Mouse (Mus musculus) limb, embryonic 14.5 days (tissue): ENCODE measurements around the gene Snta1. TPM values are rescaled to one million over a fixed set of nuclear protein-coding genes. Genes with fewer than 3 reads are reported as not detected.
"Not testable (repeated sequence)": the region's sequence is repeated elsewhere in the genome, so short reads cannot be mapped to it uniquely, and the experiment has no call there.

Source experiments
- ATAC-seq: fragments of 200-750 bp; cut with Nextera tagmentation; 2 replicates; pipeline ENCODE4 v1.8.0; 2017; ENCODE audit warnings: low read depth, moderate number of reproducible peaks, moderate TSS enrichment; ENCODE audit not compliant: low FRiP score
- DNase-seq: peaks from one replicate; pipeline ENCODE4 v3.0.0-alpha.2; 2015; ENCODE audit warnings: low spot score
- H3K27ac ChIP-seq: fragments of 300-500 bp; sonication (generic); replicated peaks from 2 replicates; pipeline ENCODE4 v1.5.1; 2014; ENCODE audit warnings: low read depth, mild to moderate bottlenecking, low read length, moderate library complexity, mixed read lengths
- H3K27me3 ChIP-seq: fragments of 300-500 bp; sonication (generic); 2 replicates; pipeline ENCODE4 v1.6.1; 2014; ENCODE audit warnings: low read length, mixed read lengths; ENCODE audit not compliant: control insufficient read depth, insufficient read depth
- H3K36me3 ChIP-seq: fragments of 300-500 bp; sonication (generic); 2 replicates; pipeline ENCODE4 v1.6.1; 2014; ENCODE audit warnings: mild to moderate bottlenecking, low read length, moderate library complexity, mixed read lengths; ENCODE audit not compliant: control insufficient read depth, insufficient read depth
- H3K4me1 ChIP-seq: fragments of 300-500 bp; sonication (generic); 2 replicates; pipeline ENCODE4 v1.6.1; 2014; ENCODE audit warnings: antibody characterized with exemption, low read length, mixed read lengths; ENCODE audit not compliant: control insufficient read depth, insufficient read depth
- H3K4me2 ChIP-seq: fragments of 300-500 bp; sonication (generic); replicated peaks from 2 replicates; pipeline ENCODE4 v1.6.1; 2014; ENCODE audit warnings: low read depth, mild to moderate bottlenecking, low read length, moderate library complexity; ENCODE audit not compliant: severe bottlenecking
- H3K4me3 ChIP-seq: fragments of 300-500 bp; sonication (generic); replicated peaks from 2 replicates; pipeline ENCODE4 v1.5.1; 2014; ENCODE audit warnings: low read length
- H3K9ac ChIP-seq: fragments of 300-500 bp; sonication (generic); 2 replicates; pipeline ENCODE4 v1.6.1; 2014; ENCODE audit warnings: mild to moderate bottlenecking, low read depth, low read length, moderate library complexity; ENCODE audit not compliant: severe bottlenecking
- H3K9me3 ChIP-seq: fragments of 300-500 bp; sonication (generic); 2 replicates; pipeline ENCODE4 v1.6.1; 2016; ENCODE audit warnings: low read length; ENCODE audit not compliant: control insufficient read depth
- POLR2A ChIP-seq: fragments of 200-500 bp; IDR thresholded peaks from 2 replicates; pipeline ENCODE4 v1.8.0; 2012; ENCODE audit warnings: inconsistent platforms, mild to moderate bottlenecking, moderate library complexity, borderline replicate concordance; ENCODE audit not compliant: insufficient read depth, insufficient read length; ENCODE audit errors: extremely low read depth
- WGBS: fragments of 180-500 bp; shearing (Covaris S2); extraction: QIAGEN DNeasy Blood & Tissue Kit; methylation state at CpG from one replicate; pipeline ENCODE4 v1.1.7; 2014; 5-methylcytosine and 5-hydroxymethylcytosine counted together
- polyA plus RNA-seq, 2 experiments: library from polyadenylated mRNA; depleted of rRNA in 1 of 2; stranded (reverse) in 1 of 2; unstranded in 1 of 2; fragments of >200 nt; fragmentation: Nextera tagmentation in 1 of 2; extraction: Ambion mirVana in 1 of 2; gene quantifications; 2 replicates each; pipeline versions ENCODE4 v1.2.1 to v1.2.3; 2012 to 2014

The Snta1 gene
- polyA plus RNA-seq, 2 experiments, result 5.2 to 11.0 TPM

DNA sequence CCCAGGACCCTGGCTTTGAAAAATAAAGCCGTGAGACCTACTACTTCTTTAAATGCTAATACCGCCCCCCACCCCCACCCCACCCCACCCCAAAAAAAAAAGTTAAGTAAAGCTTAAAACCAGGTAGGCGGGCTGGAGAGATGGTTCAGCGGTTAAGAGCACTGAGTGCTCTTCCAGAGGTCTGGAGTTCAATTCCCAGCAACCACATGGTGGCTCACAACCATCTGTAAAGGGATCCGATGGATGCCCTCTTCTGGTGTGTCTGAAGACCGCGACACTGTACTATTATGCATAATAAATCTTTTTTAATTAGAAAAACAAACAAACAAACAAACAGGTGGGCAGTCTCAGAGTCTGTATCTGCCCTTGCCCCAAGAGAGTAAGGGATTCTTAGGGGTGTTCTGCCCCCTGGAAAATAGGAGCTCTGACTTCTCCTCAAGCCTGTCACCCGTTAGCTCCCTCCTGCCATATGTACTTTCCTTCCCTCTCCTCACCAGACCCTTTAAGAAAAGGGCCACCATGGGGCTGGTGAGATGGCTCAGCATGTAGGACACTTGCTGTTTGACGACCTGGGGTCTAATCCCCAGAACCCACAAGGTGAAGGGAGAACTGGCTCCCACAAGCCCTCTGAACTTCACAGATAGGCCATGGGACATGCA, 34.9 kb downstream of the Snta1 start, which contains the start of gene Cdk5rap1:
Gene Cdk5rap1, minus strand, starts transcription at position 169 of the 659 bp plus-strand sequence.
- Histone ChIP-seq H3K9me3 (no peaks in the 10 kb centered on the region), H3K9ac (peak within 1 kb of the TSS; percentile 93), H3K4me2 (peak within 1 kb of the TSS; percentile 77), H3K27me3 (no peaks in the 10 kb centered on the region), H3K36me3 (peaks cover 12% of the 10 kb centered on the region), H3K27ac (peak within 1 kb of the TSS; percentile 88), H3K4me3 (peak within 1 kb of the TSS; percentile 71), H3K4me1 (no peaks in the 10 kb centered on the region)
- DNase-seq (no peak), ATAC-seq (peak; percentile 27; the same call in 1 of the 2 replicates)
- WGBS, result 12% methylated on average over 9 of the region's 9 CpGs
- TF ChIP-seq POLR2A, result no peak

GRCm38 (mm10) chr2:154372151-154372829, 35.6 kb downstream of the Snta1 start:
- Histone ChIP-seq H3K4me1 (no peaks in the 10 kb centered on the region), H3K9ac (peak overlapping the region; percentile 93), H3K27ac (peak overlapping the region; percentile 88), H3K27me3 (no peaks in the 10 kb centered on the region), H3K9me3 (no peaks in the 10 kb centered on the region), H3K4me3 (peak overlapping the region; percentile 71), H3K4me2 (peak overlapping the region; percentile 77), H3K36me3 (peaks cover 17% of the 10 kb centered on the region)
- WGBS, result under 1% methylated on average over 41 of the region's 42 CpGs
- TF ChIP-seq POLR2A, result peak; percentile 67; the same call in 1 of the 2 replicates
- DNase-seq (peak; percentile 91), ATAC-seq (peak; percentile 92)

GRCm38 (mm10) chr2:154367510-154367909, 40.4 kb downstream of the Snta1 start:
- H3K27me3 ChIP-seq, result no peaks in the 10 kb centered on the region
- H3K27ac ChIP-seq, result no peak overlapping the region
- no peak overlapping the region for H3K9ac ChIP-seq
- 100% methylated on average over 1 of the region's 1 CpGs for WGBS
- ATAC-seq, result no peak
- H3K4me2 ChIP-seq, result no peak overlapping the region
- H3K4me3 ChIP-seq, result no peak overlapping the region
- TF ChIP-seq POLR2A, result no peak
- H3K4me1 ChIP-seq, result no peaks in the 10 kb centered on the region
- no peak for DNase-seq
- H3K9me3 ChIP-seq, result no peaks in the 10 kb centered on the region
- H3K36me3 ChIP-seq, result peaks cover 40% of the 10 kb centered on the region

- not testable (repeated sequence) for H3K27ac ChIP-seq
These were observed 53.9 kb downstream of the Snta1 start for GRCm38 (mm10) chr2:154354000-154354425.

DNA sequence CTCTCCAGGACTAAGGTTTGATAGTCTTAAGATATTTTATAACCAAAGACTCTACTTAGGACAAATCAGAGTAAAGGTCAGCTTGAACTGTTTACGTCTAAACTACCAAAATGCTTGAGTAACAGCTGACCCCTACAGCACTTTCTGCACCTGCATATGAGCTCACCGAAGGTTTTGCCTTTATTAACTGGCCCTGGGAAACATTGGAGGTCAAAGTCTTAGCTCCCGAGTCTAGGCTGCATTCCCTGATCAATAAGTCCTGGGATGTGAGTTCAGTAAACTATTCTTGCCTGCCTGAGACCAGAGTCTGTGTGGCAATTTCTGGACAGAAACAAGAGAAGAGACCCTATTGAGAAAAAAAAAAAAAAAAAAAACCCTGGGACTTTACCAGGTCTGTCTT, 59.7 kb downstream of the Snta1 start:
- peaks cover 58% of the 10 kb centered on the region for H3K36me3 ChIP-seq
- TF ChIP-seq POLR2A, result no peak
- DNase-seq (no peak), ATAC-seq (no peak)
- no peak overlapping the region for H3K27ac ChIP-seq
- no peak overlapping the region for H3K9ac ChIP-seq
- H3K4me3 ChIP-seq, result no peak overlapping the region
- H3K4me2 ChIP-seq, result no peak overlapping the region
- H3K4me1 ChIP-seq, result no peaks in the 10 kb centered on the region
- WGBS, result 88% methylated on average over 3 of the region's 3 CpGs
- H3K9me3 ChIP-seq, result no peaks in the 10 kb centered on the region
- no peaks in the 10 kb centered on the region for H3K27me3 ChIP-seq

More at GRCm38 (mm10) chr2:154354000-154354425, 53.9 kb downstream of the Snta1 start:
- H3K4me1 ChIP-seq, H3K9ac ChIP-seq, H3K27me3 ChIP-seq, H3K9me3 ChIP-seq, DNase-seq: not testable (repeated sequence)
- H3K4me3 ChIP-seq, result peak overlapping the region; percentile 21
- ATAC-seq, result peak; percentile 50; the same call in 1 of the 2 replicates
- H3K36me3 ChIP-seq, result peaks cover 30% of the 10 kb centered on the region
- WGBS, result 46% methylated on average over 14 of the region's 19 CpGs
- peak overlapping the region; percentile 24 for H3K4me2 ChIP-seq
